Mouse (Mus musculus) embryonic facial prominence, embryonic 13.5 days (tissue): Measurements from ENCODE around the gene Ap1s1. TPM values are rescaled to one million over a fixed set of nuclear protein-coding genes. Genes with fewer than 3 reads are reported as not detected.

Source experiments
- ATAC-seq: fragments of 200-750 bp; cut with Nextera tagmentation; 2 replicates; pipeline ENCODE4 v1.8.0; 2017; ENCODE audit warnings: low read depth; ENCODE audit not compliant: insufficient number of reproducible peaks, insufficient read depth, low FRiP score, low TSS enrichment
- H3K27ac ChIP-seq: fragments of 300-500 bp; sonication (generic); 2 replicates; pipeline ENCODE4 v1.5.1; 2015; ENCODE audit warnings: moderate library complexity, mild to moderate bottlenecking, inconsistent platforms
- H3K27me3 ChIP-seq: fragments of 300-500 bp; sonication (generic); 2 replicates; pipeline ENCODE4 v1.6.1; 2015; ENCODE audit warnings: mild to moderate bottlenecking, inconsistent platforms
- H3K36me3 ChIP-seq: fragments of 300-500 bp; sonication (generic); 2 replicates; pipeline ENCODE4 v1.6.1; 2015; ENCODE audit warnings: mild to moderate bottlenecking, inconsistent platforms
- H3K4me1 ChIP-seq: fragments of 300-500 bp; sonication (generic); 2 replicates; pipeline ENCODE4 v1.6.1; 2015; ENCODE audit warnings: inconsistent platforms
- H3K4me2 ChIP-seq: fragments of 300-500 bp; sonication (generic); 2 replicates; pipeline ENCODE4 v1.6.1; 2015; ENCODE audit warnings: moderate library complexity, mild to moderate bottlenecking, inconsistent platforms
- H3K4me3 ChIP-seq: fragments of 300-500 bp; sonication (generic); 2 replicates; pipeline ENCODE4 v1.5.1; 2015; ENCODE audit warnings: mild to moderate bottlenecking, inconsistent platforms
- H3K9ac ChIP-seq: fragments of 300-500 bp; sonication (generic); 2 replicates; pipeline ENCODE4 v1.6.1; 2015; ENCODE audit warnings: mild to moderate bottlenecking, inconsistent platforms
- H3K9me3 ChIP-seq: fragments of 300-500 bp; sonication (generic); 2 replicates; pipeline ENCODE4 v1.6.1; 2016; ENCODE audit warnings: inconsistent platforms
- WGBS: fragments of 180-500 bp; shearing (Covaris S2); methylation state at CpG from one replicate; pipeline ENCODE4 v1.1.7; 2015; ENCODE audit warnings: mixed read lengths; 5-methylcytosine and 5-hydroxymethylcytosine counted together
- polyA plus RNA-seq: library from polyadenylated mRNA; unstranded; fragments of >200 nt; fragmentation: Nextera tagmentation; extraction: Ambion mirVana; gene quantifications from 2 replicates; pipeline ENCODE4 v1.2.1, GENCODE M21; 2015

Ap1s1 gene
- polyA plus RNA-seq, 1 experiment from 2014 or later, result 187 TPM

- Histone ChIP-seq H3K27me3 (no peaks in the 10 kb centered on the region), H3K4me1 (peaks cover 21% of the 10 kb centered on the region), H3K9ac (no peak overlapping the region), H3K4me3 (no peak overlapping the region), H3K4me2 (no peak overlapping the region), H3K27ac (no peak overlapping the region), H3K36me3 (no peaks in the 10 kb centered on the region), H3K9me3 (no peaks in the 10 kb centered on the region)
- no peak for ATAC-seq
- 86% methylated on average over 7 of the region's 7 CpGs for WGBS
Observed at GRCm38 (mm10) chr5:137077187-137077586, 31.3 kb upstream of the Ap1s1 start.

- H3K36me3 ChIP-seq, result no peaks in the 10 kb centered on the region
- no peak overlapping the region for H3K4me3 ChIP-seq
- H3K4me1 ChIP-seq, result peaks cover 27% of the 10 kb centered on the region
- H3K9me3 ChIP-seq, result no peaks in the 10 kb centered on the region
- no peaks in the 10 kb centered on the region for H3K27me3 ChIP-seq
- no peak for ATAC-seq
- no peak overlapping the region for H3K27ac ChIP-seq
- no peak overlapping the region for H3K9ac ChIP-seq
- no peak overlapping the region for H3K4me2 ChIP-seq
- WGBS, result 41% methylated on average over 12 of the region's 12 CpGs
Observed at GRCm38 (mm10) chr5:137076191-137076930, 30.4 kb upstream of the Ap1s1 start.

DNA sequence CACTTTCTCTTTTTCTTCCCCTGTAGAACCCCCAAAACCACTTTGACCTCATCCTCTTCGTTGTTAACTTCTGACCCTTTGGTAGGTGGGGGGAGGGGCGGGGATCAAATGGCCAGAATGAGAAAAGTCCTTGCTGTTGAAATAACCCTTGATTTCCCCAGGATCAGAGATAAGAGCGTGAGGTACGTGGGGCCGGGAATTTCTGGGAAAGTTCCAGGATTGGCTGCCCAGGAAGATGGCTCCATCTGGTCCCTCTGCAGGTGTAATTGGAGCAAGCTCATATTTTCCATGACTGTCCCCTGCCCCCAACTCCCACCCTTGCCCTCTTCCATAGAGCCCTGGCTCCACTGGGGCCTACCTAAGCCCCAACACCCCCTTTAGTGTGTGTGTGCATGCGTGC, 29.8 kb upstream of the Ap1s1 start:
- Histone ChIP-seq H3K4me2 (no peak overlapping the region), H3K27me3 (no peaks in the 10 kb centered on the region), H3K36me3 (no peaks in the 10 kb centered on the region), H3K9ac (no peak overlapping the region), H3K4me3 (no peak overlapping the region), H3K27ac (no peak overlapping the region), H3K9me3 (no peaks in the 10 kb centered on the region), H3K4me1 (peaks cover 27% of the 10 kb centered on the region)
- 65% methylated on average over 6 of the region's 6 CpGs for WGBS
- no peak for ATAC-seq

DNA sequence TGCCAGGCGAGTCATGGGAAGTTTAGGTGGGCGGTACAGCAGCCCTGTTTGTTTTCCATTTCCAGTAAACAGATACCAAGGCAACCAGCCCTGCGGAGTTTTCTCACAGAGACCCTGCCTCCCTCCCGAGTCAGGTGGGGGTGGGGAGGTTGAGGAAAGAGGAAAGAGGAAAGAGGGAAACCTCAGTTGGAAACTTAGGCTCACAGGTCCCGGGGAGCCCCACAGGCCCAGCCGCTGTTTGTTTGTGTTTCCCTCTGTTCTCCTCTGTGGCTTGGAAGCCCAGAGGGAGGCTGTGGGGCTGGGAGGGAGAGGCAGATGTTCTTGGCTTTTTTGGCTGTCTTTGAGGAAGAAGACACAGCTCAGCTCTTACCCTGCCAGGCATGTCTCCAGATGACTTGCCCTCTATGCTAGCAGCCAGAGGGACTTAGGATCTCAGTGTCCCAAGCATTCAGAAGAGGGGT, 28.3 kb upstream of the Ap1s1 start:
- Histone ChIP-seq H3K4me1 (peaks cover 27% of the 10 kb centered on the region), H3K9me3 (no peaks in the 10 kb centered on the region), H3K27me3 (no peaks in the 10 kb centered on the region), H3K36me3 (no peaks in the 10 kb centered on the region), H3K9ac (no peak overlapping the region), H3K4me2 (no peak overlapping the region), H3K4me3 (no peak overlapping the region), H3K27ac (peak overlapping the region; percentile 65)
- ATAC-seq, result no peak
- 23% methylated on average over 6 of the region's 6 CpGs for WGBS

DNA sequence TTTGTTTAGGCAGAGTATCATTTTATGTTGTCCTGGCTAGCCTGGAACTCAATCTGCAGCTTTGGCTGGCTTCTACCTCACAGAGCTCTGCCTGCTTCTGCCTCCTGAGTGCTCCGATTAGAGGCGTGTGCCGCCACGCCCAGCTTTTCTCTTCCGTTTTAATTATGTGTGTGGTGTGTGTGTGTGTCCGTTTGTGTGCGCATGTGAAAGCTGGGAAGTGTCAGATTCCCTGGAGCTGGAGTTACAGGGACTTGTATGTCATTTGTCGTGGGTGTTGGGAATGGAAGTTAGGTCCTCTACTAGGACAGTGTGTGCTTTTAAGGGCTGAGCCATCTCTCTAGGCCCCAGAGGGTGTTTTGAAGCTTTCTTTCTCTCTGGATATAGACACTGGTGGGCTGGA, 27.2 kb upstream of the Ap1s1 start:
- no peak overlapping the region for H3K4me2 ChIP-seq
- no peak for ATAC-seq
- peaks cover 23% of the 10 kb centered on the region for H3K4me1 ChIP-seq
- no peaks in the 10 kb centered on the region for H3K9me3 ChIP-seq
- H3K36me3 ChIP-seq, result no peaks in the 10 kb centered on the region
- 0 out of 2 replicates have a peak overlapping the region, but pooled peaks have one; percentile 85 for H3K27ac ChIP-seq
- no peaks in the 10 kb centered on the region for H3K27me3 ChIP-seq
- H3K9ac ChIP-seq, result no peak overlapping the region
- WGBS, result 97% methylated on average over 8 of the region's 8 CpGs
- no peak overlapping the region for H3K4me3 ChIP-seq

DNA sequence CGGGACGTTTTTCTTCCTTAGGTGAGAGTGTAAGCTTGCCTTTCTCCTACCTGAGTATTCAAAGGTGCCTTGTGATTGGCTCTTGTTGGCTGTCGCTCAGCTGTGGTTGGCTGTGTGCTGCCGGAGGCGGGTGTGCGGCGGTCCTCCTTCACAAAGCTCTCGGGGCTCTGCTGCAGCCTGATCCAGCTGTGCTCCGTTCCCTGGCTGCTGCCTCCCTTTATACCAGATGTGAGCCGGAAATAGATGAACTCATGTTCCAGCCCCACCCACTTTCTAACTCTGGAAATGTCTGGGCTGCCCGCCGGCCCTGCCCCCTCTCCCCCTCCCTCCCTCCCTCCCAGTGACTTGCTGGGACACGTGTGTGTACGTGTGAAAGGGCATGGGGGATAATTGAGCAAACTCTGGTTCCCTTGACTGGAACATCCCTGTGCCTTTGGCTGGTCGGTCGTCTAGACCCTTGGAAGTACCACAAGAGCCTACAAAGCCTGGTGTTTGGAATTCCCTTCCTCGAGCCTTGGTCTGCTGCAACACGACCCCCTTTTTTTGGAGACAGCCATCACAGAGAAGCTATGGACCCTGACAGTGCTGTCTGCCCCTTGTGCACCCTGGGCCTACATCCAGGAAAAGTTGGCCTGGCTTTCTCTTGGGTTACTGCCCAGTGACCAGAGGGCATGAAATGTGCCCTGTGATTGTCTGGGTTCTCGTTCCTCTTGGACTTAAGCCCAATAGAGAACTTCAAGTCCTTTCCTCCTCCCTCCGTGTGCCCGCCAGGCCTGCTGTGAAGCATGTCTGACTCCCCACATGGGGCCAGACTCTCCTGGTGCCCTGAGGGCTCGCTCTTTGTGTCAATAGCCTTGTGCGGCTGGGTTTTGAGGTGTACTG, 26.4 kb upstream of the Ap1s1 start, which contains the start of gene Serpine1:
TSS of gene Serpine1 (minus strand) at position 190 of the 882 bp plus-strand sequence.
- peak within 1 kb of the TSS; percentile 62 for H3K4me2 ChIP-seq
- ATAC-seq, result peak; percentile 82
- WGBS, result 16% methylated on average over 23 of the region's 23 CpGs
- no peaks in the 10 kb centered on the region for H3K9me3 ChIP-seq
- peaks cover 23% of the 10 kb centered on the region for H3K4me1 ChIP-seq
- peak within 1 kb of the TSS; percentile 32 for H3K4me3 ChIP-seq
- H3K27me3 ChIP-seq, result no peaks in the 10 kb centered on the region
- H3K27ac ChIP-seq, result peak within 1 kb of the TSS; percentile 85
- H3K9ac ChIP-seq, result peak within 1 kb of the TSS; percentile 44; the same call in 1 of the 2 replicates
- H3K36me3 ChIP-seq, result no peaks in the 10 kb centered on the region

GRCm38 (mm10) chr5:137070881-137071605, 25.1 kb upstream of the Ap1s1 start:
- peak overlapping the region; percentile 62 for H3K4me2 ChIP-seq

GRCm38 (mm10) chr5:137068711-137069110, 22.8 kb upstream of the Ap1s1 start:
- Histone ChIP-seq H3K4me2 (no peak overlapping the region), H3K9ac (no peak overlapping the region), H3K36me3 (no peaks in the 10 kb centered on the region), H3K4me3 (no peak overlapping the region), H3K27me3 (no peaks in the 10 kb centered on the region), H3K27ac (no peak overlapping the region), H3K9me3 (no peaks in the 10 kb centered on the region), H3K4me1 (peaks cover 13% of the 10 kb centered on the region)
- WGBS, result 71% methylated on average over 4 of the region's 4 CpGs
- ATAC-seq, result no peak

More at GRCm38 (mm10) chr5:137070881-137071605, 25.1 kb upstream of the Ap1s1 start:
- Histone ChIP-seq H3K27ac (no peak overlapping the region), H3K9ac (no peak overlapping the region), H3K9me3 (no peaks in the 10 kb centered on the region), H3K4me1 (peaks cover 23% of the 10 kb centered on the region), H3K4me3 (no peak overlapping the region), H3K36me3 (no peaks in the 10 kb centered on the region), H3K27me3 (no peaks in the 10 kb centered on the region)
- 85% methylated on average over 19 of the region's 19 CpGs for WGBS
- ATAC-seq, result no peak

GRCm38 (mm10) chr5:137065923-137066322, 20.0 kb upstream of the Ap1s1 start:
- Histone ChIP-seq H3K9ac (no peak overlapping the region), H3K36me3 (no peaks in the 10 kb centered on the region), H3K27ac (no peak overlapping the region), H3K27me3 (no peaks in the 10 kb centered on the region), H3K4me1 (no peaks in the 10 kb centered on the region), H3K9me3 (no peaks in the 10 kb centered on the region), H3K4me2 (no peak overlapping the region), H3K4me3 (no peak overlapping the region)
- 71% methylated on average over 8 of the region's 8 CpGs for WGBS
- no peak for ATAC-seq

GRCm38 (mm10) chr5:137065454-137065853, 19.5 kb upstream of the Ap1s1 start:
- Histone ChIP-seq H3K9me3 (no peaks in the 10 kb centered on the region), H3K27me3 (no peaks in the 10 kb centered on the region), H3K4me2 (no peak overlapping the region), H3K4me3 (no peak overlapping the region), H3K9ac (no peak overlapping the region), H3K36me3 (no peaks in the 10 kb centered on the region), H3K4me1 (no peaks in the 10 kb centered on the region), H3K27ac (no peak overlapping the region)
- no peak for ATAC-seq
- 56% methylated on average over 6 of the region's 6 CpGs for WGBS

DNA sequence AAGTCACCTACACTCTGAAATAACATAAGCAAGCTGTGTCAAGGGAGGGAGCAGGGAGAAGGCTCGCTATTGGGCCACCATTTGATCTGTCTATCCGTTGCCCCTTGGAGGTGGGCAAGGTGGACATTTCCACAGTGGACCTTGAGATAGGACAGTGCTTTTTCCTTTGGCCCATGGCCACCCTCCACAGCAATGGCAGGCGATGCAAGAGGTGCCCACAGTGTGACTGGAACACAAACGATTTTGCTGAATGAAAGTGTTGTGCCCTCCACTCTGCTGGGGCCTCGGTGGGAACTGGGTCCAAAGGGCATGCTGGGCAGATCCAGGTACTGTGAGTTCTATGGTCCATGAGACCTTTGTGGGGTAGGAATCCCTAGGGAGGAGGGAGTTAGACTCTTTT, 16.7 kb upstream of the Ap1s1 start:
- WGBS, result 85% methylated on average over 5 of the region's 5 CpGs
- H3K9me3 ChIP-seq, result no peaks in the 10 kb centered on the region
- no peaks in the 10 kb centered on the region for H3K36me3 ChIP-seq

More for the DNA sequence above, 16.7 kb upstream of the Ap1s1 start:
- H3K9ac ChIP-seq, result no peak overlapping the region
- no peaks in the 10 kb centered on the region for H3K4me1 ChIP-seq
- no peak overlapping the region for H3K4me3 ChIP-seq
- ATAC-seq, result no peak
- no peak overlapping the region for H3K27ac ChIP-seq
- no peak overlapping the region for H3K4me2 ChIP-seq
- H3K27me3 ChIP-seq, result no peaks in the 10 kb centered on the region
